Mouse (Mus musculus) embryonic fibroblast, embryonic 13.5 days (primary cell): ENCODE measurements around the gene Xylt1. TPM values are rescaled to one million over a fixed set of nuclear protein-coding genes. Genes with fewer than 3 reads are reported as not detected.

Source experiments
- H3K27ac ChIP-seq: 2 replicates; pipeline ENCODE4 v1.5.1; 2012; ENCODE audit warnings: low read length, control low read depth, inconsistent platforms; ENCODE audit not compliant: insufficient read depth
- H3K4me1 ChIP-seq: 2 replicates; pipeline ENCODE4 v1.6.1; 2011; ENCODE audit warnings: low read length; ENCODE audit not compliant: control insufficient read depth, insufficient read depth
- H3K4me3 ChIP-seq: 2 replicates; pipeline ENCODE4 v1.5.1; 2011; ENCODE audit warnings: mild to moderate bottlenecking, control low read depth, low read length; ENCODE audit not compliant: insufficient read depth
- CTCF ChIP-seq: IDR thresholded peaks from 2 replicates; pipeline ENCODE4 v1.5.1; 2011; ENCODE audit warnings: mild to moderate bottlenecking, control low read depth, low read length, moderate library complexity, borderline replicate concordance; ENCODE audit not compliant: insufficient read depth
- POLR2A ChIP-seq: IDR thresholded peaks from 2 replicates; pipeline ENCODE4 v1.6.1; 2011; ENCODE audit warnings: low read depth, mild to moderate bottlenecking, control low read depth, low read length, moderate library complexity
- polyA plus RNA-seq: library from polyadenylated mRNA; stranded (reverse); fragments of >200 nt; gene quantifications from 2 replicates; pipeline ENCODE4 v1.2.4, GENCODE M21; 2011; ENCODE audit warnings: low read depth; ENCODE audit not compliant: missing spikeins, insufficient read length

Xylt1 gene
- polyA plus RNA-seq, 1 experiment: 6.9 TPM

- no peak overlapping the region for H3K4me3 ChIP-seq
- H3K27ac ChIP-seq: no peak overlapping the region
- no peaks in the 10 kb centered on the region for H3K4me1 ChIP-seq
- no peak for TF ChIP-seq CTCF
- TF ChIP-seq POLR2A: no peak
These were observed 149.2 kb downstream of the Xylt1 start for GRCm38 (mm10) chr7:117529787-117530655.

GRCm38 (mm10) chr7:117532651-117533050, 151.9 kb downstream of the Xylt1 start:
- TF ChIP-seq POLR2A (no peak), CTCF (no peak)
- Histone ChIP-seq H3K4me3 (no peak overlapping the region), H3K4me1 (no peaks in the 10 kb centered on the region)

GRCm38 (mm10) chr7:117533164-117533563, 152.4 kb downstream of the Xylt1 start:
- Histone ChIP-seq H3K4me1 (no peaks in the 10 kb centered on the region), H3K4me3 (no peak overlapping the region), H3K27ac (no peak overlapping the region)
- TF ChIP-seq POLR2A: no peak
- no peak for TF ChIP-seq CTCF

More at GRCm38 (mm10) chr7:117532651-117533050, 151.9 kb downstream of the Xylt1 start:
- H3K27ac ChIP-seq: no peak overlapping the region

- Histone ChIP-seq H3K4me1 (no peaks in the 10 kb centered on the region), H3K27ac (no peak overlapping the region), H3K4me3 (no peak overlapping the region)
- TF ChIP-seq POLR2A (no peak), CTCF (no peak)
These were observed 159.2 kb downstream of the Xylt1 start for GRCm38 (mm10) chr7:117539931-117540330.

- no peaks in the 10 kb centered on the region for H3K4me1 ChIP-seq
- no peak overlapping the region for H3K27ac ChIP-seq
- H3K4me3 ChIP-seq: no peak overlapping the region
- no peak for TF ChIP-seq CTCF
- no peak for TF ChIP-seq POLR2A
These were observed 159.6 kb downstream of the Xylt1 start for GRCm38 (mm10) chr7:117540413-117540812.

GRCm38 (mm10) chr7:117541056-117541455, 160.3 kb downstream of the Xylt1 start:
- H3K27ac ChIP-seq: no peak overlapping the region

GRCm38 (mm10) chr7:117541681-117542080, 160.9 kb downstream of the Xylt1 start:
- H3K27ac ChIP-seq: no peak overlapping the region
- no peak for TF ChIP-seq CTCF
- no peak for TF ChIP-seq POLR2A

More at GRCm38 (mm10) chr7:117541056-117541455, 160.3 kb downstream of the Xylt1 start:
- Histone ChIP-seq H3K4me3 (no peak overlapping the region), H3K4me1 (no peaks in the 10 kb centered on the region)
- no peak for TF ChIP-seq POLR2A
- no peak for TF ChIP-seq CTCF

GRCm38 (mm10) chr7:117543041-117543440, 162.3 kb downstream of the Xylt1 start:
- no peaks in the 10 kb centered on the region for H3K4me1 ChIP-seq

More at GRCm38 (mm10) chr7:117541681-117542080, 160.9 kb downstream of the Xylt1 start:
- H3K4me1 ChIP-seq: no peaks in the 10 kb centered on the region
- H3K4me3 ChIP-seq: no peak overlapping the region

GRCm38 (mm10) chr7:117544126-117544525, 163.3 kb downstream of the Xylt1 start:
- no peaks in the 10 kb centered on the region for H3K4me1 ChIP-seq
- H3K4me3 ChIP-seq: no peak overlapping the region
- H3K27ac ChIP-seq: no peak overlapping the region
- TF ChIP-seq CTCF: no peak
- TF ChIP-seq POLR2A: no peak

More at GRCm38 (mm10) chr7:117543041-117543440, 162.3 kb downstream of the Xylt1 start:
- TF ChIP-seq POLR2A (no peak), CTCF (no peak)
- Histone ChIP-seq H3K27ac (no peak overlapping the region), H3K4me3 (no peak overlapping the region)

GRCm38 (mm10) chr7:117548301-117548700, 167.5 kb downstream of the Xylt1 start:
- no peak overlapping the region for H3K4me3 ChIP-seq
- H3K27ac ChIP-seq: no peak overlapping the region
- H3K4me1 ChIP-seq: no peaks in the 10 kb centered on the region
- TF ChIP-seq POLR2A: no peak
- TF ChIP-seq CTCF: no peak
